Mouse (Mus musculus): Measurements from ENCODE around the gene Sema6c. TPM values are rescaled to one million over a fixed set of nuclear protein-coding genes. Genes with fewer than 3 reads are reported as not detected.
A peak's percentile ranks its signal among the peaks of the same experiment; 100 is the strongest.

Sema6c gene
- polyA plus RNA-seq, 1 experiment from 2014 or later = 0.37 TPM

DNA sequence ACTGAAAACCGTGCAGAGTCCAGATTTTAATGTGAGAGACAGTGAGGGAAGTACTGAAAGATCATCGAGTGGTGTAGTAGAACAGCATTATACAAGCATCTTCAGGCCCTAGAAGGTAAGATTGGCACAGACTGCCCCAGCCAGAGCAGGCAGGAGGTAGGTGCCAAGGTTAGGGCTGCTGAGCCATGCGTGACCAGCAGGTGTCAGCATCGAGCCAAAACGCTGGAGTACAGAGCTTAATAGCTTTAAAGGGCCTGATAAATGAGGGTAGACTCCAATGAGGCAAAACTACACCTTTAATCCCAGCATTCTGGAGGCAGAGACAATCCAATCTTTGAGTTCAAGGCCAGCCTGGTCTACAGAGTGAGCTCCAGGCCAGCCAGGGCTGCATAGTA, 17.6 kb upstream of the Sema6c start:
- peak; percentile 72 for ATAC-seq (ENCODE audit: insufficient read depth)
- no peak overlapping the region for H3K9ac ChIP-seq
- H3K36me3 ChIP-seq (replicated peaks) = peaks cover 26% of the 10 kb centered on the region
- H3K4me3 ChIP-seq (replicated peaks) = peak overlapping the region; percentile 38; the same call in 1 of the 2 replicates
- peaks cover 25% of the 10 kb centered on the region for H3K4me1 ChIP-seq (replicated peaks)
- H3K4me2 ChIP-seq = peak overlapping the region; percentile 45
- 0 out of 2 replicates have a peak, but pooled peaks cover 5% of the 10 kb centered on the region for H3K27me3 ChIP-seq
- H3K9me3 ChIP-seq (replicated peaks) = no peaks in the 10 kb centered on the region
- 4% methylated on average over 5 of the region's 5 CpGs for WGBS (ENCODE audit: insufficient replicate concordance)
- H3K27ac ChIP-seq (replicated peaks) = peak overlapping the region; percentile 60; the same call in 1 of the 2 replicates

DNA sequence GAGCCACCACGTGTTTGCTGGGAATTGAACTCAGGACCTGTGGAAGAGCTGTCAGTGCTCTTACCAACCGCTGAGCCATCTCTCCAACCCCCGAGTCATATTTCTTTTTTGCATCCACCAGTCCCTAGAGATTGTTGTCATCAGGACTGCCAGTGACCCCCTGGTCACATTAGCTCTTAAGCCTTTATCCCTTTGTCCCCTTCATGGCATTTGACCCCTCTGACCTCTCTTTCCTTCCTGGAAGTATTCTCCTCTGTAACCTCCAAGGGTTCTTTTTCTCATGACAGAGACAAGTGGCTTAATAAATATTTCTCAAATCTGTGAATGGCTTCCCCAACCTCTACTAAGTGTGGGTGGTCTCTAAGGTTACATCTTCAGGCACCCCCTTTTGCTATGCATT, 12.3 kb upstream of the Sema6c start:
- no peak for ATAC-seq (ENCODE audit: insufficient read depth)
- Histone ChIP-seq H3K4me2 (no peak overlapping the region), H3K9me3 (replicated peaks) (no peaks in the 10 kb centered on the region), H3K36me3 (replicated peaks) (no peaks in the 10 kb centered on the region), H3K9ac (no peak overlapping the region), H3K27ac (replicated peaks) (no peak overlapping the region), H3K27me3 (0 out of 2 replicates have a peak, but pooled peaks cover 5% of the 10 kb centered on the region), H3K4me1 (replicated peaks) (no peaks in the 10 kb centered on the region), H3K4me3 (replicated peaks) (no peak overlapping the region)
- 40% methylated on average over 3 of the region's 3 CpGs for WGBS (ENCODE audit: insufficient replicate concordance)

DNA sequence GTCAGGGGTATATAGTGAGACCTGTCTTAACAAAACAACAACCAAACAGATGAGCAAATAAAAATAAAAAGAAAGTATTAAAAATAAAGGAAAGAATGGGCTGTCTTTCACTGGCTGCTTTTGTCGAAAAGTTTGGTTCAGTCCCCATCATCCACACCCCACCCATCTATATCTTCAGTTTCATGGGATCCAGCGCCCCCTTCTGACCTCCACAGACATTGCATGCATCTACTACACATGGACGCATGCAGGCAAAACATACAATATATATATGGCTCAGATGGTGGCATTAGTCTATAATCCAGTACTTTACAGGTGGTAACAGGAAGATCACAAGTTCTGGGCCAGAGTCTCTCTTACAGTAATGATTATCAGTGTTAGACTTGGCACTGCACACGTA, 6.4 kb upstream of the Sema6c start:
- H3K4me3 ChIP-seq (replicated peaks) = no peak overlapping the region
- H3K27ac ChIP-seq (replicated peaks) = no peak overlapping the region
- H3K9me3 ChIP-seq (replicated peaks) = no peaks in the 10 kb centered on the region
- H3K36me3 ChIP-seq (replicated peaks) = no peaks in the 10 kb centered on the region
- WGBS (ENCODE audit: insufficient replicate concordance) = 27% methylated on average over 4 of the region's 4 CpGs
- no peak overlapping the region for H3K9ac ChIP-seq
- no peaks in the 10 kb centered on the region for H3K4me1 ChIP-seq (replicated peaks)
- no peak for ATAC-seq (ENCODE audit: insufficient read depth)
- H3K27me3 ChIP-seq = peaks cover 6% of the 10 kb centered on the region; the same call in 1 of the 2 replicates
- no peak overlapping the region for H3K4me2 ChIP-seq

DNA sequence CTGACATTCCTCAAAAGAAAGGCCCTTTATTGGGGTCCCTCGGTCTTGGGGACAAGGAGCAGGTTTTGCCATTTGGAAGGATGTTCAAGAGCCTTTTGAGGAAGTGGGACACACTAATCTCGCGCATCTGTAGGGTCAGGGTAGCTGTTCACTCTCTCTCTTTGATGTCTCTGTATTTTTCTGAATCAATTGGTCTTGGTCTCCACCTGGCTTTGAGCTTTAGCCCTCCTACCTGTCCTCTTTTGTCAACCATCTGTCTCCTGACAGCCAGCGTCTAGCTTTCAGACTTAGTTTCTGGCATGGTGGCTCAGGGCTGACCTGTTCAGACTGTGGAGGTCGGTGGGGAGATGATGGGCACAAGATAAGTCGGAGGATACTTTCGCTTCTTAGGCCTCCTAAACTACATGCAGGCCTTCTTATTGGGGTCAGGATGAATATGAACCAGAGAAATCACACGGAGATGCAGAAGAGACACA, 708 bp upstream of the Sema6c start:
- Histone ChIP-seq H3K9me3 (replicated peaks) (no peaks in the 10 kb centered on the region), H3K4me3 (replicated peaks) (peak overlapping the region; percentile 61), H3K36me3 (replicated peaks) (no peaks in the 10 kb centered on the region), H3K27me3 (peaks cover 58% of the 10 kb centered on the region), H3K4me2 (peak overlapping the region; percentile 90), H3K4me1 (replicated peaks) (peaks cover 26% of the 10 kb centered on the region), H3K9ac (peak overlapping the region; percentile 39), H3K27ac (replicated peaks) (no peak overlapping the region)
- no peak for ATAC-seq (ENCODE audit: insufficient read depth)
- WGBS (ENCODE audit: insufficient replicate concordance) = 13% methylated on average over 8 of the region's 8 CpGs

DNA sequence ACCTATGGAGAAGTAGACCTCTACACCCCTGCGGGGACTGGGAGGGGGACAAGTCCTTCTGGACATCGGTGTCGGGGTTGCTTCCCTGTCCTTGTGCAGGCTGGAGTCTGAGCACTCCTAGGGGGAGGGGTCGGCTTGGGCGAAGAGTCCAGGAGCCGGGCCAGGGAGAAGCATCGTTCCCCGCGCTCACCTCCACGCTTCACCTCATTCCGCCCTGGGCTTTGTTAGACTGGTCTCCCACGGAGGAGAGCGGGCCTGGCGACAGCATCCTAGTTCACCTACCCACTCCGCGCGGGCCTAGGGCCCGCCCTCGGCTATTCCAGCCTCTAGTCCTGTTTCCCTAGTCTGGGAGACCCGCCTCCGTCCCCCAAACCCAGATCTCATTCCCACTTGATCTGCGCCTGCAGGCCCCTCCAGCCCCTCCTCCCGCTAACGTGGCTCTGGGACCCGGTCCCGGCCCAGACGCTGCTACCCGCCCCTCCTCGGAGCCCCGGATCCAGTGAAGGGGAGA, 839 bp downstream of the Sema6c start:
- H3K4me3 ChIP-seq (replicated peaks) = peak overlapping the region; percentile 61
- H3K27me3 ChIP-seq = peaks cover 61% of the 10 kb centered on the region
- H3K9me3 ChIP-seq (replicated peaks) = no peaks in the 10 kb centered on the region
- H3K4me1 ChIP-seq (replicated peaks) = peaks cover 26% of the 10 kb centered on the region
- no peak overlapping the region for H3K27ac ChIP-seq (replicated peaks)
- H3K36me3 ChIP-seq (replicated peaks) = no peaks in the 10 kb centered on the region
- no peak for ATAC-seq (ENCODE audit: insufficient read depth)
- H3K9ac ChIP-seq = peak overlapping the region; percentile 60
- 3% methylated on average over 30 of the region's 30 CpGs for WGBS (ENCODE audit: insufficient replicate concordance)
- peak overlapping the region; percentile 90 for H3K4me2 ChIP-seq

DNA sequence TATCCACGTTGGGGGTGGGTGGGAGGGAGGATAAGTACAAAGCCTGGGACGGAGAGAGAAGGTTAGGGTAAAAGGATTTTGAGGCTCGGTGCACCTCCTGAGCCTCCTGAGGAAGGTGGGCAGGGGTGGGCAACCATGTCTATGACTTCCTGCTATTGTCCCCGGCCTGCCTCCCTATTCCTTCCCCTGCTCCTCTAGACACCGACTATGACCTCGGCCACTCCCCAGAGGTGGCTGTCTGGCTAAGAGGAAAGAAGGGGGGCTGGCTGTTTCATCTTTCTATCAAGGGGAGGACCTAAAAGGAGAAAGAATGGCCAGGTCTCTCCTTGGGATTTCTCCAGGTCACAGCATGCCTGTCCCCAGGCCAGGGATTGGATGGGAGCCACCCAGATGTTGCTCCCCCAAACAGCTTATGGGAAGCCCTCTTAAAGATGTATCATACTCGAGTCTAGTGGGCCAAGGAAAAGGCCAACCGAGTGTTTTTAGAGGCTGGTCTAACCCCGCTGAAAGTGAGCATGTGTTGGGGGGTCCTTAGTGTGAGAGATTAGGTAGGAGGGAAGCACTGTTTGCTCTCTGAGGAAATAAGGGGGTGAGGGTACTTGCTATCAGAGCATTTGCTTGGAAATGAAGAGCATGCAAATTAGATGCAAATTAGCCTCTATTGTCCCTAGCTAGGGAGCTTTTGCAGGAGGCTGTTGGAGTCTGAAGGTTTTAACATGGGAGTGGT, 1.5 kb downstream of the Sema6c start:
- Histone ChIP-seq H3K4me3 (replicated peaks) (peak overlapping the region; percentile 61), H3K4me2 (peak overlapping the region; percentile 90), H3K27me3 (peaks cover 64% of the 10 kb centered on the region), H3K27ac (replicated peaks) (no peak overlapping the region), H3K4me1 (replicated peaks) (peaks cover 26% of the 10 kb centered on the region), H3K9me3 (replicated peaks) (no peaks in the 10 kb centered on the region), H3K9ac (no peak overlapping the region), H3K36me3 (replicated peaks) (no peaks in the 10 kb centered on the region)
- 17% methylated on average over 9 of the region's 9 CpGs for WGBS (ENCODE audit: insufficient replicate concordance)
- no peak for ATAC-seq (ENCODE audit: insufficient read depth)

DNA sequence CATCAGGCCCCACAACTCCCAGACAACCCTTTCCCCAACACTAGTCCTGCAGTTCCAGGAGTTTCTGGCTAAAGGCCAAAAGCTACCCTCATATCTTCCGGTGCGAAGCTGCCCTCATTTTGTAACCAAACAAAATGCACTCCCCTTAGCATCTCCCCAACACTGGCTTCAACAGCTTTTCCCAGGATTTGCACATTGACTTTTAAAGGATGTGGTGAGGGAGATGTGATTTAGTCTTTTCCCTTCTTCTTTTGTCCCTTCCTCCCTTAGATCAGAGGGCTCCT, 2.0 kb downstream of the Sema6c start:
- Histone ChIP-seq H3K9me3 (replicated peaks) (no peaks in the 10 kb centered on the region), H3K9ac (no peak overlapping the region), H3K36me3 (replicated peaks) (no peaks in the 10 kb centered on the region), H3K4me2 (no peak overlapping the region), H3K27ac (replicated peaks) (no peak overlapping the region), H3K4me1 (replicated peaks) (peaks cover 26% of the 10 kb centered on the region), H3K4me3 (replicated peaks) (no peak overlapping the region), H3K27me3 (peaks cover 68% of the 10 kb centered on the region)
- ATAC-seq (ENCODE audit: insufficient read depth) = no peak
- WGBS (ENCODE audit: insufficient replicate concordance) = 73% methylated on average over 2 of the region's 2 CpGs

DNA sequence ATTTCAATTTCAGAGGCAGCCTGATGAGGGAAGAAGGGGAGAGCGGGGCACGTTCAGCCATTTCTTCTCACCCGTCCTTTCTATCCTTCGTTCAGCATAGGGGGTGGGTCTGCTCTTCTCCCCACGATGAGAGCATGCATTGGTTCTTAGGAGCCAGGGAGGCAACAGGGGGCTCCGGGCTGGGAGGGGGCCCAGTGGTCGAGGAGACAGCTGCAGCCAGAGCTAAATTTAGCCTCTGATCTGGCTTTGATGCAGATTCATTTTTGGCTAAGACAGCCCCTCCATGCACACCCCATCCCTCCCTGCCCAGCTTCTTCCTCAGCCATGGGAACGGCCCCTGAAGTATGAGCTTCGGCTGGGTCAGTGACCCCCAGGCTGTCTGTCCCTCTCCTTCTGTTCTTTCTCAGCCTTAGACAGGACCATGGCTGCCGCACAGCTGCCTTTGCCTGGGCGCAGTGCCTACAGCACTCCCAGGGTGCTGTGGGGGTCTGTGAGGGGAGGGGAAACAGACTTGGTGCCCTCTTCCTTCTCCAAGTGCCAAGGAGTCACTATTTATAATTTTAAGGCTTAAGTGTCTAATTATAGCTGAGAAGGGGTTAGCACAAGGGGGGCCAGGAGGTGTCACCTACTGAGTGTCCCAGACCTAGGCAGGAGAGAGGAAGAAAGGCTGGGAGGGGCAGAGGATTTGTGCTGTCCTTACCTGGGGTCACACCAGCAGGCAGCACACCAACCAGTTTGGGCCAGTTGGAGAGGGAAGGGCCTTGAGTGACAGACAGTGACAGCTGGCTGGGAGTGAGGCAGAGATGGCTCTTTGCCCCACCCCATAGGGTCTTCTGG, 3.4 kb downstream of the Sema6c start:
- Histone ChIP-seq H3K4me3 (replicated peaks) (no peak overlapping the region), H3K27ac (replicated peaks) (no peak overlapping the region), H3K4me2 (no peak overlapping the region), H3K9me3 (replicated peaks) (no peaks in the 10 kb centered on the region), H3K4me1 (replicated peaks) (peaks cover 26% of the 10 kb centered on the region), H3K9ac (no peak overlapping the region), H3K36me3 (replicated peaks) (no peaks in the 10 kb centered on the region), H3K27me3 (peaks cover 78% of the 10 kb centered on the region)
- ATAC-seq (ENCODE audit: insufficient read depth) = no peak
- 54% methylated on average over 11 of the region's 11 CpGs for WGBS (ENCODE audit: insufficient replicate concordance)

DNA sequence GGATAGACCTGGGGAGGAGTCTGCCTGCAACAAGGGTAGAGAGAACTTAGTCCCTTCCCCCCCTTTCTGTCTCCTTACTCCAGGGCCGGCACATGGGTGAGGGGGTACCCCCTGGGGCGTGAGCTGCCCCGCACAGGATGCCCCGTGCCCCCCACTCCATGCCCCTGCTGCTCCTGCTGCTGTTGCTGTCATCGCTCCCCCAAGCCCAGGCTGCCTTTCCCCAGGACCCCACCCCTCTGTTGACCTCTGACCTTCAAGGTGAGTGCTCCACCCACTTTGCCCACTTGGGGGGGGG, 3.9 kb downstream of the Sema6c start:
- ATAC-seq (ENCODE audit: insufficient read depth) = no peak
- Histone ChIP-seq H3K4me1 (replicated peaks) (peaks cover 23% of the 10 kb centered on the region), H3K4me3 (replicated peaks) (no peak overlapping the region), H3K9ac (no peak overlapping the region), H3K36me3 (replicated peaks) (no peaks in the 10 kb centered on the region), H3K27ac (replicated peaks) (no peak overlapping the region), H3K27me3 (peaks cover 78% of the 10 kb centered on the region), H3K4me2 (no peak overlapping the region), H3K9me3 (replicated peaks) (no peaks in the 10 kb centered on the region)
- WGBS (ENCODE audit: insufficient replicate concordance) = 78% methylated on average over 5 of the region's 5 CpGs

DNA sequence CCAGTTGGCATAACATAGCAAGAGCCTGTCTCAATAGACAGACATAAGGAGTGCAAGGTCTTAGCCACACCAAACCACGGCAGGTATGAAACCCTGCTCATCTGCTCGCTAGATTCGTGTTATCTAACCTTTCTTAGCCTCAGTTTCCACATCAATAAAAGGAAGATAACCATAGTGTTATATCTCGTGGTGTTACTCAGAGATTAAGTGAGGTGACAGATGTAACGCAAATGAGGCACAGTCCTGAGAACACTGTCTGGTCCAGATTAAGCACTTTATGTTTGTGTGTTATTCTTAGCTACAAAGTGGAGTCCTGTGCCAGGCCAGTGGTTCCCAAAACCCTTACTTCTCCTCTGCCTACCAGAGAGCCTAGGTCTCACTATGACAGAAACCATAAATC, 4.6 kb downstream of the Sema6c start:
- Histone ChIP-seq H3K9ac (no peak overlapping the region), H3K9me3 (replicated peaks) (no peaks in the 10 kb centered on the region), H3K4me3 (replicated peaks) (no peak overlapping the region), H3K4me2 (no peak overlapping the region), H3K36me3 (replicated peaks) (no peaks in the 10 kb centered on the region), H3K4me1 (replicated peaks) (peaks cover 17% of the 10 kb centered on the region), H3K27ac (replicated peaks) (no peak overlapping the region), H3K27me3 (peaks cover 78% of the 10 kb centered on the region)
- WGBS (ENCODE audit: insufficient replicate concordance) = 30% methylated on average over 5 of the region's 5 CpGs
- no peak for ATAC-seq (ENCODE audit: insufficient read depth)

DNA sequence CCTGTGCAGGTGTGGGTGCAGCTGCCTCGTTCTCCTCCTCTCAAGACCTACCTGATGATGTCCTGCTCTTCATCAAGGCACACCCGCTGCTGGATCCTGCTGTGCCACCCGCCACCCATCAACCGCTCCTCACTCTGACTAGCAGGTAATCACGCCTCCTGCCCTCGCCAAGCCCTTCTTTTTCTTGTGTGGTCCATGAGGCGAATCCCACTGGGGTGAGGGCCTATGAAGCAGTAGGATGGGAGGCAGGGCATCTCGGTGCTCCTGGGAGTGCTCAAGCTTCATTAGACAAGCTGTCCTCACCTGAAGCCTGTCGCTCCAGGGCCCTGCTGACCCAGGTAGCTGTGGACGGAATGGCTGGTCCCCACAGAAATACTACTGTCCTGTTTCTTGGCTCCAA, 9.7 kb downstream of the Sema6c start:
- H3K27me3 ChIP-seq = peaks cover 87% of the 10 kb centered on the region
- peaks cover 17% of the 10 kb centered on the region for H3K4me1 ChIP-seq (replicated peaks)
- 75% methylated on average over 10 of the region's 10 CpGs for WGBS (ENCODE audit: insufficient replicate concordance)
- H3K27ac ChIP-seq (replicated peaks) = no peak overlapping the region
- H3K4me2 ChIP-seq = no peak overlapping the region
- H3K9me3 ChIP-seq (replicated peaks) = no peaks in the 10 kb centered on the region
- H3K9ac ChIP-seq = no peak overlapping the region
- H3K4me3 ChIP-seq (replicated peaks) = no peak overlapping the region
- no peaks in the 10 kb centered on the region for H3K36me3 ChIP-seq (replicated peaks)
- no peak for ATAC-seq (ENCODE audit: insufficient read depth)

All from liver, embryonic 15.5 days (tissue).